Mouse (Mus musculus) CH12.LX (cell line): ENCODE results near the gene Hykk.

Source experiments
- CTCF ChIP-seq, 2 experiments: IDR thresholded peaks in 1 of 2; conservative IDR thresholded peaks in 1 of 2; 2 replicates each; pipeline ENCODE4 v1.5.1; 2011 to 2012; ENCODE audit warnings: low read depth in 2 of 2, low read length in 2 of 2, improper control_type of control experiment in 1 of 2, inconsistent platforms in 1 of 2, mild to moderate bottlenecking in 1 of 2, moderate library complexity in 1 of 2
- RAD21 ChIP-seq: IDR thresholded peaks from 2 replicates; pipeline ENCODE4 v1.6.1; 2011; ENCODE audit warnings: low read depth, mild to moderate bottlenecking, low read length, improper control_type of control experiment, moderate library complexity
- USF1 ChIP-seq: IDR thresholded peaks from 2 replicates; pipeline ENCODE4 v1.6.1; 2014; ENCODE audit warnings: low read depth, mild to moderate bottlenecking, inconsistent platforms, low read length, improper control_type of control experiment
- ZC3H11A ChIP-seq: IDR thresholded peaks from 2 replicates; pipeline ENCODE4 v1.6.1; 2012; ENCODE audit warnings: low read depth, mild to moderate bottlenecking, inconsistent platforms, low read length, improper control_type of control experiment

DNA sequence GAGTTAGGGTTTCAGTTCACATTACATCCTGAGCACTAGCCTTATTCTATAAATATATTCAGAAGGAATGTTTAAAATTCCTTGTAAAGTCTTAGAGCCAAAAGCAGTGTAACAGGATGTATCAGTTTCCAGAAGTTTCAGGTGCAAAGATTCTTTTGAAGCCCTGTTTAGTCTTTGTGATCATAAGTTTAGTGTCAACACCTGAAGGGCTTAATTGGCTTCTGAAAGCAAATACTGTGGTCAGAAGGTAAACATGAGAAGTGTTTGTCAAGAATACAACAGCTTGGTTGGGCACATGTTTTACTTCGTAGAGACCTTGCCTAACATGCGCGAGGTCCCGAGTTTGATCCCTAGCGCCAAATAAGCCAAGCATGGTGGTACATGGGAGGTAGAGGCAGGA is 1.7 kb downstream of the Hykk start:
- TF ChIP-seq ZC3H11A (no peak), CTCF (conservative IDR thresholded peaks at IDR 0.05 in 1 of 2, IDR thresholded peaks at IDR 0.05 in 1 of 2; ENCODE audit: low read depth in 2 of 2, low read length in 2 of 2) (no peak), USF1 (no peak), RAD21 (no peak)
